Mouse (Mus musculus) liver, embryonic 11.5 days (tissue): ENCODE data around the gene Tti1. TPM values are rescaled to one million over a fixed set of nuclear protein-coding genes. Genes with fewer than 3 reads are reported as not detected.

Experiments
- ATAC-seq: fragments of 200-750 bp; cut with Nextera tagmentation; replicated peaks from 2 replicates; pipeline ENCODE4 v1.8.0; 2017; ENCODE audit warnings: moderate number of reproducible peaks, mild to moderate bottlenecking, moderate TSS enrichment, moderate library complexity; ENCODE audit not compliant: low FRiP score
- DNase-seq: peaks from one replicate; pipeline ENCODE4 v3.0.0-alpha.2; 2017; ENCODE audit warnings: low spot score
- H3K27ac ChIP-seq: fragments of 300-500 bp; sonication (generic); 2 replicates; pipeline ENCODE4 v1.5.1; 2014; ENCODE audit warnings: mild to moderate bottlenecking, low read depth, low read length, control low read depth
- H3K27me3 ChIP-seq: fragments of 300-500 bp; sonication (generic); replicated peaks from 2 replicates; pipeline ENCODE4 v1.6.1; 2014; ENCODE audit warnings: low read length, mixed read lengths; ENCODE audit not compliant: control insufficient read depth, insufficient read depth
- H3K36me3 ChIP-seq: fragments of 300-500 bp; sonication (generic); 2 replicates; pipeline ENCODE4 v1.6.1; 2014; ENCODE audit warnings: mild to moderate bottlenecking, low read length, moderate library complexity, mixed read lengths; ENCODE audit not compliant: control insufficient read depth, insufficient read depth
- H3K4me1 ChIP-seq: fragments of 300-500 bp; sonication (generic); replicated peaks from 2 replicates; pipeline ENCODE4 v1.6.1; 2014; ENCODE audit warnings: low read length, mixed read lengths; ENCODE audit not compliant: control insufficient read depth, insufficient read depth
- H3K4me2 ChIP-seq: fragments of 300-500 bp; sonication (generic); 2 replicates; pipeline ENCODE4 v1.6.1; 2014; ENCODE audit warnings: mild to moderate bottlenecking, control low read depth, moderate library complexity
- H3K4me3 ChIP-seq: fragments of 300-500 bp; sonication (generic); 2 replicates; pipeline ENCODE4 v1.5.1; 2014; ENCODE audit warnings: low read depth, low read length, control low read depth
- H3K9ac ChIP-seq: fragments of 300-500 bp; sonication (generic); 2 replicates; pipeline ENCODE4 v1.6.1; 2014; ENCODE audit warnings: low read depth, low read length, control low read depth
- H3K9me3 ChIP-seq: fragments of 300-500 bp; sonication (generic); 2 replicates; pipeline ENCODE4 v1.6.1; 2016; ENCODE audit warnings: low read length, inconsistent platforms, mixed read lengths; ENCODE audit not compliant: control insufficient read depth
- WGBS: fragments of 180-500 bp; shearing (Covaris S2); extraction: QIAGEN DNeasy Blood & Tissue Kit; methylation state at CpG from one replicate; pipeline ENCODE4 v1.1.7; 2014; 5-methylcytosine and 5-hydroxymethylcytosine counted together
- polyA plus RNA-seq: library from polyadenylated mRNA; unstranded; fragments of >200 nt; fragmentation: Nextera tagmentation; extraction: Ambion mirVana; gene quantifications from 2 replicates; pipeline ENCODE4 v1.2.1, GENCODE M21; 2014

Tti1 gene
- polyA plus RNA-seq, 1 experiment from 2014 or later, result 30.2 TPM

DNA sequence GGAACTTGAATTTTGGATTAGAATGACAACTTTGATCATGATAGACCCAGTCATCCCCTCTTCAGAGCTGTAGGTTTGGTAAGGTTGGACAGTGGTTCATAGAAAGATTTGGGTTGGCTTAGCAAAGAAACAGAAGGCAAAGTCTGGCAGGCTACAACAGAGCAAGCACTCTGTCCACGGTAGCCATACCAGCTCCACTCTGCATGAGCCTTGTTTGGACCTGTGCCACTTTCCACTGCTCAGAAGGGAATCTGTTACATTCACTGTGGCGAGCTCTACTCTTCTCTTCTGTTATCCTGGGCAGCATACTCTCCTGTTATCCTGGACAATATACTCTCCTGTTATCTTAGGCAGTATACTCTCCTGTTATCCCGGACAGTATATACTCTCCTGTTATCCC, 29.4 kb downstream of the Tti1 start:
- H3K36me3 ChIP-seq, result peaks cover 6% of the 10 kb centered on the region; the same call in 1 of the 2 replicates

DNA sequence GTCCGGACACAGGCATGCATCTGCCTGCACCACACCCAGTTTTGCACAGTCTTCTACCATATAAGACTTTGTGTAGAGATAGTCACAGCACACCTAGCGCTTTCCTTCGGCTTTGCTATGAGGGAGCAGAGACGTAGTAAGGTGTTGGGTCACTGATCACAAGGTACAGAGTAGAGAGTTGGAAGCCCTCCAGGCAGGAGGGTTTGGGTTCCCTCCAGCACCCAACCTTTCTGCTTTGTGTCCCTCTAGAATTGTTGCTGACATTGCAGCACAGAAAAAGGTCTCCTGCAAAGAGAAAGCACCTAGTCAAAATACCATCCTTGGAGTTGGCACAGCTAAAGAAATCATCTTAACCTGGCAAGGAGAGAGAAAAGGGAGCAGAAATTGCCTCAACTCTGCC, 35.7 kb downstream of the Tti1 start:
- Histone ChIP-seq H3K27me3 (no peaks in the 10 kb centered on the region), H3K4me3 (no peak overlapping the region), H3K9me3 (no peaks in the 10 kb centered on the region), H3K4me1 (0 out of 2 replicates have a peak, but pooled peaks cover 3% of the 10 kb centered on the region), H3K27ac (no peak overlapping the region), H3K36me3 (peaks cover 21% of the 10 kb centered on the region; the same call in 1 of the 2 replicates), H3K9ac (no peak overlapping the region), H3K4me2 (no peak overlapping the region)
- WGBS, result 95% methylated on average over 4 of the region's 4 CpGs
- no peak for ATAC-seq
- no peak for DNase-seq

More for the DNA sequence above, 29.4 kb downstream of the Tti1 start:
- Histone ChIP-seq H3K9ac (no peak overlapping the region), H3K27me3 (no peaks in the 10 kb centered on the region), H3K27ac (no peak overlapping the region), H3K4me3 (no peak overlapping the region), H3K4me2 (no peak overlapping the region), H3K9me3 (no peaks in the 10 kb centered on the region), H3K4me1 (no peaks in the 10 kb centered on the region)
- WGBS, result 82% methylated on average over 3 of the region's 3 CpGs
- DNase-seq (no peak), ATAC-seq (no peak)

DNA sequence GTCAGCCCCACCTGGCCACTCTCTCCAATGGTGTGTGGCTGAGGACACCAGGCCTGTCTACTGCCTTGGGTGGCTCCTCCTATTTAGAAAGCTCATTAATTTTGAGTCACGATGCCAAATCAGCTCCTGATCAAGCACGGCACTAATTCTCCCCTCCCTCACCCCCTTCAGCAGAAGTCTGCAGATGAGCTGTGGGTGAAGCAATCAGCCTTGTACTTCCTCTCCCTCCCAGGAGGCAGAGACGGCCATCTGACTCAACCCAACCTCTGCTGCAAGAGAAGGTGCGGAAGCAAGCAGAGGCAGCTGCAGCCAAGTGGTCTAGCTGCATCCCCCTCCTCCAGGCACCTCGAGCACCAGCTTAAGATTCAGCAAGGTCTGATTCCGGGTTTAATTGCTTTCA, 37.2 kb downstream of the Tti1 start:
- 0 out of 2 replicates have a peak, but pooled peaks cover 3% of the 10 kb centered on the region for H3K4me1 ChIP-seq
- no peak overlapping the region for H3K4me3 ChIP-seq
- no peak overlapping the region for H3K27ac ChIP-seq
- H3K4me2 ChIP-seq, result no peak overlapping the region
- ATAC-seq (no peak), DNase-seq (no peak)
- H3K9ac ChIP-seq, result no peak overlapping the region
- no peaks in the 10 kb centered on the region for H3K9me3 ChIP-seq
- no peaks in the 10 kb centered on the region for H3K27me3 ChIP-seq
- WGBS, result 54% methylated on average over 6 of the region's 6 CpGs
- H3K36me3 ChIP-seq, result peaks cover 18% of the 10 kb centered on the region; the same call in 1 of the 2 replicates

GRCm38 (mm10) chr2:157989946-157990345, 38.3 kb downstream of the Tti1 start:
- Histone ChIP-seq H3K4me1 (0 out of 2 replicates have a peak, but pooled peaks cover 3% of the 10 kb centered on the region), H3K9me3 (no peaks in the 10 kb centered on the region), H3K9ac (no peak overlapping the region), H3K4me2 (no peak overlapping the region), H3K36me3 (peaks cover 15% of the 10 kb centered on the region; the same call in 1 of the 2 replicates), H3K4me3 (no peak overlapping the region), H3K27me3 (no peaks in the 10 kb centered on the region), H3K27ac (no peak overlapping the region)
- WGBS, result 81% methylated on average over 2 of the region's 2 CpGs
- no peak for ATAC-seq
- no peak for DNase-seq

DNA sequence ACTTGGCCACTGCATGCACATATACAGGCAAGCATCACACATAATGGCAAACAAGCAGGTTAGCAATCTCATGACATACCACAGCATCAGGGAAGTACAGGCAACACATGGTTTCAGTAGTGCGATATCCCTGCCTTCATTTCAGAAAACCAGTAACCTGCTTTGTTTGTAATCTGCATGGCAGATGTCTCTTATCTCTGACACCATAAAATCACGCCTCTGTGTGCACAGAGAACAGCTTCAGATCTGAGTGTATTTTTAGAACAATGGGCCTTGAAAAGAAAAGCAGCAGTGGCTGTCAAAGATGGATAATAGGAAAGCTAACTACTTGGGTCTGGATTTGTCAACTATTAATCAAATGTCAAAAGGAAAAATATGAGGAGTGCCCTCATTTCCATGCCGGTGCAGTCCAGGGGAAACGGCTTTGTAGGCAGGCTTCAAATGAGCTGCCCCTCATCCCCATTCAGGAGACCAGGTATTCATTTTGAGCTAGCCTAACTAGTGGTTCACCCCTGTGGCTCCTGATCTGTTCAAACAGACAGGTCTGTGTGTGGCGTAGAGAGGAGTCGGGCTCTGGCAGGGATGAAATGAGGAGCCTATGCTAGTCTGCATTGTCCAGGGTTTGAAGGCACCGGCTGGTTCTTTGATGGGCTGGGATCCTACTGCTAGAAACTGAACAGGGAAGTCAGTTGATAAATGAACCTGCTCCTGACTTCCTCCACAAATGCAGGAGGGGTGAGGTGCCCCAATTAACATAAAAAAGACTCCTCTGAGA, 39.6 kb downstream of the Tti1 start:
- 74% methylated on average over 7 of the region's 7 CpGs for WGBS
- no peaks in the 10 kb centered on the region for H3K9me3 ChIP-seq
- no peaks in the 10 kb centered on the region for H3K27me3 ChIP-seq
- no peak for ATAC-seq
- no peak overlapping the region for H3K9ac ChIP-seq
- no peak for DNase-seq
- no peak overlapping the region for H3K4me3 ChIP-seq
- H3K27ac ChIP-seq, result no peak overlapping the region
- H3K36me3 ChIP-seq, result peaks cover 15% of the 10 kb centered on the region; the same call in 1 of the 2 replicates
- H3K4me1 ChIP-seq, result 0 out of 2 replicates have a peak, but pooled peaks cover 3% of the 10 kb centered on the region
- H3K4me2 ChIP-seq, result no peak overlapping the region

GRCm38 (mm10) chr2:157986235-157986634, 42.0 kb downstream of the Tti1 start:
- H3K27me3 ChIP-seq, result no peaks in the 10 kb centered on the region
- H3K4me3 ChIP-seq, result no peak overlapping the region
- no peak for ATAC-seq
- no peak overlapping the region for H3K27ac ChIP-seq
- no peak overlapping the region for H3K9ac ChIP-seq
- H3K4me1 ChIP-seq, result 0 out of 2 replicates have a peak, but pooled peaks cover 3% of the 10 kb centered on the region
- H3K36me3 ChIP-seq, result peaks cover 2% of the 10 kb centered on the region; the same call in 1 of the 2 replicates
- no peak for DNase-seq
- no peak overlapping the region for H3K4me2 ChIP-seq
- H3K9me3 ChIP-seq, result no peaks in the 10 kb centered on the region
- WGBS, result 77% methylated on average over 6 of the region's 6 CpGs

- Histone ChIP-seq H3K4me2 (no peak overlapping the region), H3K27ac (no peak overlapping the region), H3K9ac (no peak overlapping the region), H3K4me3 (no peak overlapping the region), H3K9me3 (no peaks in the 10 kb centered on the region), H3K36me3 (peaks cover under 1% of the 10 kb centered on the region; the same call in 1 of the 2 replicates), H3K27me3 (no peaks in the 10 kb centered on the region), H3K4me1 (0 out of 2 replicates have a peak, but pooled peaks cover 3% of the 10 kb centered on the region)
- WGBS, result 80% methylated on average over 4 of the region's 4 CpGs
- DNase-seq (no peak), ATAC-seq (no peak)
Measured at GRCm38 (mm10) chr2:157985611-157986010, 42.6 kb downstream of the Tti1 start.

GRCm38 (mm10) chr2:157983276-157983675, 45.0 kb downstream of the Tti1 start:
- H3K9ac ChIP-seq, result no peak overlapping the region
- 84% methylated on average over 4 of the region's 4 CpGs for WGBS
- H3K27me3 ChIP-seq, result no peaks in the 10 kb centered on the region
- H3K4me3 ChIP-seq, result no peak overlapping the region
- DNase-seq (no peak), ATAC-seq (no peak)
- no peaks in the 10 kb centered on the region for H3K4me1 ChIP-seq
- no peaks in the 10 kb centered on the region for H3K9me3 ChIP-seq
- H3K27ac ChIP-seq, result no peak overlapping the region
- no peaks in the 10 kb centered on the region; the same call in 1 of the 2 replicates for H3K36me3 ChIP-seq
- H3K4me2 ChIP-seq, result no peak overlapping the region

DNA sequence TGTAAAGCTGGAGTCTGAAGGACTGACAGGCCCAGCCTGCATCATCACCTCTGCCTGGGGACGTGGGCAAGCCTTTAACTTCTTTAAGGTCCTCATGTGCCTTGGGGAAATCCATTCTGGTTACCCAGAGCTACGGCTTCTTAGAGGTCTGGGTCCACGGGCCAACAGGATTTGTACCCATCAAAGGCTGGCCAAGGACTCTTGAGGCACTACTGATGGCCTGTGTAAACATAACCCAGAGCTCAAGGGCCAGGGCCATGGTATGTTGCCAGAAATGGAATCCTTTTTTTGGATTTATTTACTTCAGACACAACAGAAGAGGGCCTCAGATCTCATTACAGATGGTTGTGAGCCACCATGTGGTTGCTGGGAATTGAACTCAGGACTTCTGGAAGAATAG, 45.5 kb downstream of the Tti1 start:
- H3K4me2 ChIP-seq, result no peak overlapping the region
- 89% methylated on average over 3 of the region's 3 CpGs for WGBS
- no peak overlapping the region for H3K9ac ChIP-seq
- no peak overlapping the region for H3K27ac ChIP-seq
- DNase-seq (no peak), ATAC-seq (no peak)
- H3K36me3 ChIP-seq, result no peaks in the 10 kb centered on the region; the same call in 1 of the 2 replicates
- no peaks in the 10 kb centered on the region for H3K4me1 ChIP-seq
- H3K9me3 ChIP-seq, result no peaks in the 10 kb centered on the region
- no peaks in the 10 kb centered on the region for H3K27me3 ChIP-seq
- no peak overlapping the region for H3K4me3 ChIP-seq
